Mouse (Mus musculus) stomach, embryonic 16.5 days (tissue): ENCODE results near the gene Cacnb3. TPM values are rescaled to one million over a fixed set of nuclear protein-coding genes. Genes with fewer than 3 reads are reported as not detected.

Experiments used
- ATAC-seq: fragments of 200-750 bp; cut with Nextera tagmentation; 2 replicates; pipeline ENCODE4 v1.8.0; 2017; ENCODE audit warnings: moderate number of reproducible peaks, moderate TSS enrichment; ENCODE audit not compliant: insufficient read depth, low FRiP score
- H3K27ac ChIP-seq: fragments of 300-500 bp; sonication (generic); 2 replicates; pipeline ENCODE4 v1.5.1; 2014; ENCODE audit warnings: low read length
- H3K27me3 ChIP-seq: fragments of 300-500 bp; sonication (generic); 2 replicates; pipeline ENCODE4 v1.6.1; 2014; ENCODE audit warnings: low read length, control low read depth, mixed read lengths; ENCODE audit not compliant: control insufficient read depth, insufficient read depth
- H3K36me3 ChIP-seq: fragments of 300-500 bp; sonication (generic); 2 replicates; pipeline ENCODE4 v1.6.1; 2014; ENCODE audit warnings: low read length; ENCODE audit not compliant: control insufficient read depth, insufficient read depth
- H3K4me1 ChIP-seq: fragments of 300-500 bp; sonication (generic); 2 replicates; pipeline ENCODE4 v1.6.1; 2014; ENCODE audit warnings: low read length, control low read depth, mixed read lengths; ENCODE audit not compliant: control insufficient read depth, insufficient read depth
- H3K4me2 ChIP-seq: fragments of 300-500 bp; sonication (generic); 2 replicates; pipeline ENCODE4 v1.6.1; 2014; ENCODE audit warnings: low read depth, low read length, mixed read lengths
- H3K4me3 ChIP-seq: fragments of 300-500 bp; sonication (generic); replicated peaks from 2 replicates; pipeline ENCODE4 v1.5.1; 2014; ENCODE audit warnings: mild to moderate bottlenecking, low read length
- H3K9ac ChIP-seq: fragments of 300-500 bp; sonication (generic); 2 replicates; pipeline ENCODE4 v1.6.1; 2014; ENCODE audit warnings: low read length
- H3K9me3 ChIP-seq: fragments of 300-500 bp; sonication (generic); replicated peaks from 2 replicates; pipeline ENCODE4 v1.6.1; 2016; ENCODE audit warnings: low read length, control low read depth; ENCODE audit not compliant: control insufficient read depth
- WGBS: fragments of 180-500 bp; shearing (Covaris S2); extraction: QIAGEN DNeasy Blood & Tissue Kit; methylation state at CpG from one replicate; pipeline ENCODE4 v1.1.7; 2014; 5-methylcytosine and 5-hydroxymethylcytosine counted together
- polyA plus RNA-seq: library from polyadenylated mRNA; unstranded; fragments of >200 nt; fragmentation: Nextera tagmentation; extraction: Ambion mirVana; gene quantifications from 2 replicates; pipeline ENCODE4 v1.2.1, GENCODE M21; 2015

Gene Cacnb3
- polyA plus RNA-seq, 1 experiment from 2014 or later, result 28.2 TPM

GRCm38 (mm10) chr15:98614971-98615370 is 15.7 kb upstream of the Cacnb3 start:
- no peak for ATAC-seq
- Histone ChIP-seq H3K9ac (no peak overlapping the region), H3K4me3 (no peak overlapping the region), H3K9me3 (no peaks in the 10 kb centered on the region), H3K27ac (no peak overlapping the region), H3K36me3 (no peaks in the 10 kb centered on the region), H3K4me2 (no peak overlapping the region), H3K27me3 (no peaks in the 10 kb centered on the region; the same call in 1 of the 2 replicates), H3K4me1 (peaks cover 14% of the 10 kb centered on the region)
- 59% methylated on average over 6 of the region's 6 CpGs for WGBS

GRCm38 (mm10) chr15:98615751-98616150 is 14.9 kb upstream of the Cacnb3 start:
- Histone ChIP-seq H3K27ac (no peak overlapping the region), H3K4me1 (peaks cover 10% of the 10 kb centered on the region), H3K4me2 (no peak overlapping the region), H3K27me3 (no peaks in the 10 kb centered on the region; the same call in 1 of the 2 replicates), H3K4me3 (no peak overlapping the region), H3K9me3 (no peaks in the 10 kb centered on the region), H3K36me3 (no peaks in the 10 kb centered on the region), H3K9ac (no peak overlapping the region)
- 73% methylated on average over 6 of the region's 6 CpGs for WGBS
- no peak for ATAC-seq

- Histone ChIP-seq H3K4me1 (peaks cover 10% of the 10 kb centered on the region), H3K36me3 (no peaks in the 10 kb centered on the region), H3K4me3 (peak overlapping the region; percentile 14), H3K27ac (no peak overlapping the region), H3K27me3 (no peaks in the 10 kb centered on the region; the same call in 1 of the 2 replicates), H3K9me3 (no peaks in the 10 kb centered on the region), H3K9ac (peak overlapping the region; percentile 50; the same call in 1 of the 2 replicates), H3K4me2 (peak overlapping the region; percentile 40; the same call in 1 of the 2 replicates)
- WGBS, result 37% methylated on average over 20 of the region's 20 CpGs
- ATAC-seq, result peak; percentile 73
Measured at GRCm38 (mm10) chr15:98616362-98617175, 14.1 kb upstream of the Cacnb3 start.

- no peak overlapping the region for H3K27ac ChIP-seq
- H3K4me2 ChIP-seq, result peak overlapping the region; percentile 40; the same call in 1 of the 2 replicates
- no peaks in the 10 kb centered on the region for H3K9me3 ChIP-seq
- peak overlapping the region; percentile 14 for H3K4me3 ChIP-seq
- no peaks in the 10 kb centered on the region for H3K36me3 ChIP-seq
- under 1% methylated on average over 12 of the region's 12 CpGs for WGBS
- H3K9ac ChIP-seq, result peak overlapping the region; percentile 38; the same call in 1 of the 2 replicates
- H3K27me3 ChIP-seq, result no peaks in the 10 kb centered on the region; the same call in 1 of the 2 replicates
- ATAC-seq, result peak; percentile 54
- peaks cover 10% of the 10 kb centered on the region for H3K4me1 ChIP-seq
Measured at GRCm38 (mm10) chr15:98617176-98617537, 13.5 kb upstream of the Cacnb3 start.

- H3K4me3 ChIP-seq, result no peak overlapping the region
- 0 out of 2 replicates have a peak overlapping the region, but pooled peaks have one; percentile 11 for H3K9ac ChIP-seq
- no peak for ATAC-seq
- 11% methylated on average over 7 of the region's 7 CpGs for WGBS
- H3K27ac ChIP-seq, result no peak overlapping the region
- H3K4me1 ChIP-seq, result no peaks in the 10 kb centered on the region; the same call in 1 of the 2 replicates
- no peaks in the 10 kb centered on the region; the same call in 1 of the 2 replicates for H3K27me3 ChIP-seq
- H3K4me2 ChIP-seq, result no peak overlapping the region
- no peaks in the 10 kb centered on the region; the same call in 1 of the 2 replicates for H3K9me3 ChIP-seq
- no peaks in the 10 kb centered on the region for H3K36me3 ChIP-seq
Measured at GRCm38 (mm10) chr15:98622199-98622598, 8.4 kb upstream of the Cacnb3 start.

- Histone ChIP-seq H3K36me3 (no peaks in the 10 kb centered on the region), H3K27me3 (no peaks in the 10 kb centered on the region; the same call in 1 of the 2 replicates), H3K9me3 (no peaks in the 10 kb centered on the region; the same call in 1 of the 2 replicates), H3K4me1 (no peaks in the 10 kb centered on the region; the same call in 1 of the 2 replicates), H3K9ac (no peak overlapping the region), H3K27ac (no peak overlapping the region), H3K4me3 (no peak overlapping the region), H3K4me2 (no peak overlapping the region)
- ATAC-seq, result no peak
- 17% methylated on average over 6 of the region's 6 CpGs for WGBS
Measured at GRCm38 (mm10) chr15:98622721-98623120, 7.9 kb upstream of the Cacnb3 start.

- Histone ChIP-seq H3K9me3 (no peaks in the 10 kb centered on the region; the same call in 1 of the 2 replicates), H3K27me3 (no peaks in the 10 kb centered on the region; the same call in 1 of the 2 replicates), H3K4me1 (peaks cover 5% of the 10 kb centered on the region), H3K36me3 (no peaks in the 10 kb centered on the region), H3K4me2 (no peak overlapping the region), H3K9ac (no peak overlapping the region), H3K4me3 (no peak overlapping the region), H3K27ac (peak overlapping the region; percentile 10)
- WGBS, result 50% methylated on average over 5 of the region's 5 CpGs
- ATAC-seq, result no peak
Measured at GRCm38 (mm10) chr15:98623361-98623821, 7.2 kb upstream of the Cacnb3 start.

- no peak for ATAC-seq
- H3K4me2 ChIP-seq, result no peak overlapping the region
- no peaks in the 10 kb centered on the region for H3K36me3 ChIP-seq
- H3K4me3 ChIP-seq, result no peak overlapping the region
- no peak overlapping the region for H3K27ac ChIP-seq
- H3K9me3 ChIP-seq, result no peaks in the 10 kb centered on the region; the same call in 1 of the 2 replicates
- H3K4me1 ChIP-seq, result peaks cover 16% of the 10 kb centered on the region
- WGBS, result 18% methylated on average over 8 of the region's 8 CpGs
- H3K27me3 ChIP-seq, result 0 out of 2 replicates have a peak, but pooled peaks cover 8% of the 10 kb centered on the region
- H3K9ac ChIP-seq, result no peak overlapping the region
Measured at GRCm38 (mm10) chr15:98626078-98626477, 4.6 kb upstream of the Cacnb3 start.
